Mouse (Mus musculus) heart, adult 2 months (tissue): ENCODE measurements around the gene Gm42417.

ENCODE experiments used
- EP300 ChIP-seq: fragments of 200-500 bp; IDR thresholded peaks from 2 replicates; pipeline ENCODE4 v1.6.1; 2011; ENCODE audit warnings: low read depth, low read length, control low read depth; ENCODE audit not compliant: insufficient read depth
- POLR2A ChIP-seq: fragments of 200-500 bp; IDR thresholded peaks from 2 replicates; pipeline ENCODE4 v1.6.1; 2011; ENCODE audit warnings: mild to moderate bottlenecking, low read depth, low read length, control low read depth; ENCODE audit not compliant: insufficient read depth

DNA sequence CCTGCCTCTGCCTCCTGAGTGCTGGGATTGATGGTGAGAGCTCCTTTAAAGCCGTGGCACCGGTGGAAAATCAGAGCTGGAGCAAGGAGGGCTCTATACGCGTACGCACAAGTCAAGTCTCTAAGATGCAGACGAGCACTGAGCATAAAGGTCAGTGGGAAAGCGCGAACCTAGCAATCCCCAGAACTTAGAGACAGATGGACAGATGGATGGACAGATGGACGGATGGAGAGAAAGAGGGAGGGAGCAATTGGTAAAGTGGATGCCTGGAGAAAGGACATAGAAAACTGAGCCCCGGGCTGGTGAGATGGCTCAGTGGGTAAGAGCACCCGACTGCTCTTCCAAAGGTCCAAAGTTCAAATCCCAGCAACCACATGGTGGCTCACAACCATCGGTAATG, 1.6 kb upstream of the Gm42417 start:
- TF ChIP-seq POLR2A (no peak), EP300 (no peak)
